Mouse (Mus musculus) testis, adult 10 weeks (tissue): ENCODE measurements around the gene Foxc2. TPM values are rescaled to one million over a fixed set of nuclear protein-coding genes. Genes with fewer than 3 reads are reported as not detected.

ENCODE experiments used
- polyA plus RNA-seq: library from polyadenylated mRNA; stranded (reverse); fragments of 350-450 nt; fragmentation: Illumina TruSeq; extraction: RNeasy Lipid Tissue Mini Kit (QIAGEN cat#74804); gene quantifications from one replicate; pipeline ENCODE4 v1.2.3, GENCODE M21; 2014; ENCODE audit warnings: low read depth, low replicate concordance

Foxc2 gene
- polyA plus RNA-seq, result 0.07 TPM

DNA sequence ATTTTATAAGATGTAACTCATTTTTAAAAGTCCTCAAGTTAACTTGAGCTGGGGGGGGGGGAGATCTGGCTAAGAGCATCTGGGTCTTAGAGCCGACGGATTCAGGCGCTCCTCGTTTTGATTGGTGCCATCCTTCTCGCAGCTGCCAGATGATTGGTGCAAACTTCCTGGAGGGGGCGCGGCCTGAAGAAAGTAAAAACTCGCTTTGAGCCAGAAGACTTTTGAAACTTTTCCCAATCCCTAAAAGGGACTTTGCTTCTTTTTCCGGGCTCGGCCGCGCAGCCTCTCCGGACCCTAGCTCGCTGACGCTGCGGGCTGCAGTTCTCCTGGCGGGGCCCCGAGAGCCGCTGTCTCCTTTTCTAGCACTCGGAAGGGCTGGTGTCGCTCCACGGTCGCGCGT, at the start of gene Foxc2:
Gene Foxc2 (plus strand): TSS at position 224 of the 400 bp plus-strand sequence.

DNA sequence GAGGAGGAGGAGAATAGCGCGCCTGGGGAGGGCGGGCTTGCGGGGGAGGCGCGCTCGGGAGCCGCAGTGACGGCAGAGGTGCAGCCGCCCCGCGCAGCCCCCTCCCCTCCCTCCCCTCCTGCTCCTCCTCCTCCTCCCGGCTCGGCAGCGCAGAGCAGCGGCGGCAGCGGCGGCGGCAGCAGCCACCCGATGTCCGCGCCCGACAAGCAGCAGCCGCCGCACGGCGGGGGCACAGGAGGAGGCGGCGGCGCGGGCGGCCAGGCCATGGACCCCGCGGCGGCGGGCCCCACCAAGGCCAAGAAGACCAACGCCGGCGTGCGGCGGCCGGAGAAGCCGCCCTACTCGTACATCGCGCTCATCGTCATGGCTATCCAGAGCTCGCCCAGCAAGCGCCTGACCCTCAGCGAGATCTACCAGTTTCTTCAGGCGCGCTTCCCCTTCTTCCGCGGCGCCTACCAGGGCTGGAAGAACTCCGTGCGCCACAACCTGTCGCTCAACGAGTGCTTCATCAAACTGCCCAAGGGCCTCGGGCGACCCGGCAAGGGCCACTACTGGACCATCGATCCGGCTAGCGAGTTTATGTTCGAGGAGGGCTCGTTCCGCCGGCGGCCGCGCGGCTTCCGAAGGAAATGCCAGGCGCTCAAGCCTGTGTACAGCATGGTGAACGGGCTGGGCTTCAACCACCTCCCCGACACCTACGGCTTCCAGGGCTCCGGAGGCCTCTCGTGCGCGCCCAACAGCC, 31.6 kb upstream of the Foxc2 start, which contains the start of gene Foxf1:
Gene Foxf1 (plus strand): TSS at position 177 of the 742 bp plus-strand sequence.

DNA sequence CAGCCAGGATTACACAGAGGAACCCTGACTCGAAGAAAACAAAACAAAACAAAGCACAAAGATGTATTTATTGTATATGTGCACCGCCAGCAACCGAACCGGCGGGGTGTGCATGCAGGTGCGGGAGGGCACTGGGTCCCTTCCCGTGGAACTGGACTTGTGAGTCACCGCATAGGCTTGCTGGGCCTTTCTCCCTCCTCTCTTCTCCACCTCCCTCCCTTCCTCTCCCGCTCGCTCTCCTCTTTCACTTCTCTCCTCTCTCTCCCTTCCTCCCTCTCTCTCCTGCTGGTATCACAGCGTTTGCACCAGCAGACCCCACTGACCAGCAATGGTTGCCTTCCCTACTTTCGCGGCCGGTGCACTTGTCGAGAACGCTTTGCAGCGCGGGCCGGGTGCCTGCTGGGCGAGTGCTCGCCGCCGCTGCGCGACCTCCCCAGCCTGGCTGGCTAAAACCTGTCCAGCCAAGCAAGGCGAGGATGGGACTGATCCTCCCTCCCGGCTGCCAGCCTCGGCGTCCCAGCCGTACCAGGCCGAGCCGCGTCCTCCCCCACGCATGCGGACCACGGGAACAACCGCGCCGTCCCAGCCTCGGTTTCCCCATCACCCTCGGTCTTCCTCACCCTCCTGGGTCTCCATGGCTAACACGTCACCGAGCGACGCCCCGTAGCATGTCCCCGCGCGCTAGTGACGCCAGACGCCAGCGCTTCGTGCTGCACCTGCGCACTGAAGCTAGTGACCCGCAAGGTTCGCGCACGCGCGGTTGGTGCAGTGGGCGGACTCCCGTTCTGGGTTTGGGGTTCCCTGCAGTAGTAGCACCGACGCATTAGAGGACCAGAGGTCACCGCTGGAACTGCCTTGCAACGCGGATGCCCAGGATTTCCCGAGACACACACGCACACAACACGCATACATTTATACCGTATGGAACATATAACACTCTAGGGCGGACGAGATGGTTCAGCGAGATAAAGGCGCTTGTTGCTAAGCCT, 8.0 kb upstream of the Foxc2 start, which contains the start of gene Mthfsd:
Gene Mthfsd (minus strand): TSS at position 725 of the 989 bp plus-strand sequence.

DNA sequence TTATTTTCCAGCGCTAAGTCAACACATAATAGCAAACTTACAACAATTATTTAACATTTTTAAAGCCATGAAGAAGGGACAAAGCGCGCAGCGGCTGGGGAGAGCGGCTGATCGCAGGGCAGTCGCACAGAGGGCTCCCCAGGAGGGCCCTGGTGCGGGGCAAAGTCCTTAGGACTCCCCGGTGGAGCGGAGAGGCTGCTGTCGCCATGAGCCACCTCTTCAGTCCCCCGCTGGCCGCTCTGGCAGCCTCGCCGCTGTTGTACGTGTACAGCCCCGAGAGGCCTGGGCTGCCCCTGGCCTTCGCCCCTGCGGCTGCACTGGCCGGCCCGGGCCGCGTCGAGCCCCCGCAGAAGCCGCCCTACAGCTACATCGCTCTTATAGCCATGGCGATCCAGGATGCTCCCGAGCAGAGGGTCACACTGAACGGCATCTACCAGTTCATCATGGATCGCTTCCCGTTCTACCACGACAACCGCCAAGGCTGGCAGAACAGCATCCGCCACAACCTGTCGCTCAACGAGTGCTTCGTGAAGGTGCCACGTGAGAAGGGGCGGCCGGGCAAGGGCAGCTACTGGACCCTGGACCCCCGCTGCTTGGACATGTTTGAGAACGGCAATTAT, 11.9 kb downstream of the Foxc2 start, which contains the start of gene Foxl1:
Gene Foxl1 (plus strand): TSS at position 185 of the 620 bp plus-strand sequence.

Other genes with a start within 250 kb of the Foxc2 start
- 0.50 TPM for gene Foxf1, start 31.8 kb upstream of the Foxc2 start, polyA plus RNA-seq
- 5.7 TPM for gene Mthfsd, start 7.8 kb upstream of the Foxc2 start, polyA plus RNA-seq
- not detected for gene Foxl1, start 11.8 kb downstream of the Foxc2 start, polyA plus RNA-seq